Mouse (Mus musculus): ENCODE measurements around the gene Gm3147. TPM values are rescaled to one million over a fixed set of nuclear protein-coding genes. Genes with fewer than 3 reads are reported as not detected.
"Not testable (repeated sequence)": the region's sequence is repeated elsewhere in the genome, so short reads cannot be mapped to it uniquely, and the experiment has no call there.

Gene Gm3147
- not detected in 2 replicates for polyA plus RNA-seq (2015; fragmentation: Nextera tagmentation; extraction: Ambion mirVana)

GRCm38 (mm10) chr5:94616242-94616641 lies at the start of gene Gm3147:
Gm3147 (minus strand) TSS chr5:94616342.
- H3K4me1 ChIP-seq; H3K27me3 ChIP-seq; H3K4me3 ChIP-seq (replicated peaks); H3K4me2 ChIP-seq (replicated peaks); ATAC-seq (ENCODE audit: insufficient number of reproducible peaks, low FRiP score, low TSS enrichment, low read depth); H3K9ac ChIP-seq; H3K36me3 ChIP-seq; H3K27ac ChIP-seq (replicated peaks); H3K9me3 ChIP-seq (replicated peaks): not testable (repeated sequence)
- WGBS: no CpG with 5 or more reads among the region's 1 CpGs

DNA sequence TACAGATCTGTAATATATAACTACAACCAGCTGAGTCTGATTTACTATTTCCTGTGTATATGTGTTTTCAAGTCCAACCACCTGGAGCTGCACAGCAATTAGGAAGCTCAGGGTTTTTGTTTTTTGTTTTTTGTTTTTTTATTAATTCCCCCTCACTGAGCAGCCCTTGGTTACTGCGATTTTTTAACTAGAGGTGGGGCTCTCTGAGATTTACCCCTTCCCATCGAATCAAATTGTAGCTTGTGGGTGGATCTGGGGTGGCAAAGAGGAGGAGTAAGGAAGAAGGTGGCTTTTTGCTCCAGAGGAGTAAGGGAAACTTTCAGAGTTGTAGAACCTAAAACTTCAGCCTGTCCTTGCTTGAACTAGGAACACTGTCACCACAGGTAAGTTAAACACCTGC lies 31.9 kb upstream of the Gm3147 start, which contains the start of gene Gm6205:
Gene Gm6205, plus strand, starts transcription at position 301 of the 400 bp plus-strand sequence.
- not testable (repeated sequence) for H3K9ac ChIP-seq; H3K27ac ChIP-seq (replicated peaks); H3K4me2 ChIP-seq (replicated peaks); H3K27me3 ChIP-seq; ATAC-seq (ENCODE audit: insufficient number of reproducible peaks, low FRiP score, low TSS enrichment, low read depth); H3K4me1 ChIP-seq; H3K4me3 ChIP-seq (replicated peaks); H3K36me3 ChIP-seq; H3K9me3 ChIP-seq (replicated peaks)
- WGBS: no CpG with 5 or more reads among the region's 2 CpGs

DNA sequence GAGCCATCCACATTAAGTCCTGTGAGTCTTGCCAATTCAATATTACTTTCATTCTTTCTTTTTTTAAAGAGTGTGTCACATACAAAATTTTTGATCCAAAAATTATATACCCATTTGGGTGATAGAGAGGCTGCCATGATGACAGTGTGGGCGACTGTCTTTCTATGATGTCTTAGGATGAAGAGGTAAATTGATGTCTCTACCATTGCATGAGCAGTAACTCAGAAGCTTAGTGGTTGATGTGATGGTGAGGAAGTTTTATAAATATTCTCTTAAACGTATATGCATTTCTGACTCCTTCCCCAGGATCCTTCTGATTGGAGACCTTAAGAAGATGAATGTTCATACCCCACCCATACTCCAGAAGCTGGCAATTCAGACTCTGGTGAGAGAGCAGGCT lies 7.5 kb upstream of the Gm3147 start, which contains the start of gene Gm6509:
Gene Gm6509, plus strand, starts transcription at position 301 of the 400 bp plus-strand sequence.
- not testable (repeated sequence) for H3K9me3 ChIP-seq (replicated peaks); H3K4me1 ChIP-seq; H3K4me3 ChIP-seq (replicated peaks); H3K27me3 ChIP-seq; H3K4me2 ChIP-seq (replicated peaks); ATAC-seq (ENCODE audit: insufficient number of reproducible peaks, low FRiP score, low TSS enrichment, low read depth); H3K27ac ChIP-seq (replicated peaks); H3K36me3 ChIP-seq; H3K9ac ChIP-seq
- WGBS: 83% methylated on average over 1 of the region's 2 CpGs

Other genes starting within 250 kb of the Gm3147 start
- not detected in 2 replicates for gene Gm7682, start 170.6 kb downstream of the Gm3147 start, polyA plus RNA-seq (2015; fragmentation: Nextera tagmentation; extraction: Ambion mirVana)
- gene Gm3139, start 90.1 kb downstream of the Gm3147 start, polyA plus RNA-seq (2015; fragmentation: Nextera tagmentation; extraction: Ambion mirVana): not detected in 2 replicates
- gene Gm6509, start 7.6 kb upstream of the Gm3147 start, polyA plus RNA-seq (2015; fragmentation: Nextera tagmentation; extraction: Ambion mirVana): not detected in 2 replicates
- not detected in 2 replicates for gene Gm6205, start 32.0 kb upstream of the Gm3147 start, polyA plus RNA-seq (2015; fragmentation: Nextera tagmentation; extraction: Ambion mirVana)
- gene Gm3183, start 249.1 kb upstream of the Gm3147 start, polyA plus RNA-seq (2015; fragmentation: Nextera tagmentation; extraction: Ambion mirVana): not detected in 2 replicates